Mouse (Mus musculus) c-Kit-positive CD71-positive TER-119-negative erythroid progenitor cells, embryonic 14.5 days (primary cell): ENCODE measurements around the gene Myh2.

Source experiments
- DNase-seq: peaks from one replicate; pipeline ENCODE4 v3.0.0-alpha.2; 2013; ENCODE audit warnings: low read depth

Gene Myh2

GRCm38 (mm10) chr11:67170727-67171126 is at the start of gene Myh2:
TSS of gene Myh2 (plus strand) at chr11:67171027.
- no peak for DNase-seq

DNA sequence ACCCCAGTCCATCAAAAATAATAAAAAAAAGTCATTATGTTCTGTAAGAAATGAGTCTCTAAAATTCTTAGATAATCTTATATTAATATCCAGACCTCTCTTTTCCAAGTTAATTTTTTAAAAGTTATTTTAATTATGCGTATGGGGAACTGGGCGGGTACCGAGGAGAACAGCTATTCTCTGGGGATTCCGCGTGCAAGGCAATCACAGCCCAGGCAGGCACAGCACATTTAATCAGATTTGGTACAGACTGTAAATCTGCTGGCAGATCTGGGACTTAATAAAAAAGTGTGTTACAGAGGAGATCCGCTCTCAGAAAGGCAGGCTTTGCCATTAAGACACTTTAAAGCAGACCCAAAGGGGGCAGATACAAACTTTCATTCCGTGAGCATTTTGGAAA is 45.9 kb upstream of the Myh2 start:
- no peak for DNase-seq

GRCm38 (mm10) chr11:67125361-67125760 is 45.5 kb upstream of the Myh2 start:
- no peak for DNase-seq

GRCm38 (mm10) chr11:67133526-67133925 is 37.3 kb upstream of the Myh2 start:
- no peak for DNase-seq

DNA sequence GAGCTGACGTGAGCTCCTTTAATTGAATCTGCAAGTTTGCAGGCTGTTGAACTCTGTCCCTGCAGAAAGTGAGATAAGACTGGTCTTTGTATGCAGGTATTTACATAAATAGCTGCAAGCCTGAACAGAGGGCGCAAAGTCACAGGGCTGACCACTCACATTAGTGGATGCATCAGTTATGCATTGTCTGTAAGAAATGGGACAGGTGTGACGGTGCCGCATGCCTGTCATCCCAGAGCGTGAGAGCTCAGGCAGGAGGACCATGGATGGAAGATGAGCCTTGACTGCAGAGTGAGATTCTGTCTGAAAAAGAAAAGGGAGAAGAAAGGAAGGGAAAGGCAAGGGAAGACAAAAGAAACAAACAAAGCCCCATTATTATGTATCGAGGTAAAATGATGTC is 36.2 kb upstream of the Myh2 start:
- DNase-seq: no peak

DNA sequence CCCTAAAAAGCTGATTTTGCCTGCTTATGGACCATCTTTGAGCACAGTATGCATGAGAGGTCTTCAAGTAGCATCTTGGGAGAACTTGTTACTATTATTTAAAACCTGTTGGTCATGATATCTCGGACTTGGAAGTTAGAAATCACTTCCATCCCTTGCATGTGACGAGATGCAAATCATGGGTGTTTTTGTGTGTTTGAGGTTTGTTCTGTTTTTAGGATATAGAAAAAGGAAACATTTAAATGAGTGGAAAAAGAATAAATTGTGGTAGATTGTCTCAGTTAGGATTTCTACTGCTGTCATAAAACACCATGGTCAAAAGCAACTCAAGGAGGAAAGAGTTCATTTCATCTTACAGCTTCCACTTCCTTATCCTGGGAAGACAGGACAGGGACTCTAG is 35.3 kb upstream of the Myh2 start:
- no peak for DNase-seq

DNA sequence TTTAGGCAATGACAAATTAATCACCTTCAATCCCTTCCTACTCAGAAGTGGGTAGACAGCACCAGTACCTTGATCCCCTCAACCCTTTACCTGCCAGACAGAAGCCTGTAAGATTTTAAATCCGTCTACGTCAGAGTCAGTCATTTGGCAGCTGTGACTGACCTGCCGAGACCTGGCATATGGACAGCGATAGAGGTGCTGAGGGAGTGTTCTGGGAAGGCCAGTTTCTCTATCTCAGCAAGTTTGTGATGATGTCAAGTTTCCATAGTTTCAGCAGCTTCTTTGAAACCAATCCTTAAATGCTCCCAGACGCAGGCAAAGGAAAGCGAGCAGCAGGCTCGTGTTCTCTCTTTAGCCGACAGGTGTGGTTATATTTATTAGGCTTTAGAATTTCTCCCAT is 31.3 kb upstream of the Myh2 start:
- no peak for DNase-seq

GRCm38 (mm10) chr11:67140175-67140574 is 30.7 kb upstream of the Myh2 start:
- no peak for DNase-seq

- DNase-seq: no peak
Observed at GRCm38 (mm10) chr11:67141031-67141430, 29.8 kb upstream of the Myh2 start.

- no peak for DNase-seq
Observed at GRCm38 (mm10) chr11:67142047-67142446, 28.8 kb upstream of the Myh2 start.

DNA sequence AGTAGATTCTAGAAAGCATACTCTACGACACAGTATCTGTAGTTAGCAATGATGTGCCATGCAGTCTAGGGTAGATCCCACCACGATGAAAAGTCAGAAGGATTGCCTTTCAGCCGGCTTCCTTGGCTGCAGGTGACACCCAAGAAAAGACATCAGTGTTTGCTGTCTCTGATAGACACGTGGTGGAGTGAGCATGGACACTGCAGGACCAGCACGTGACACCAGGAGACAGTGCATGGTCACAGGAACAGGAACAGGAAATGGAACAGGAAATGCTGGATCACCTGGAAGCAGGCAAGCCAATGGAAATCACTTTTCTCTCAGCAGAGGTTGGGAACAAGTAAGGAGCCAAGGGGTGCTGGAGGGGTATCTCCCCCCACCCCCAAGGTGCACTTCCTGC is 27.8 kb upstream of the Myh2 start:
- DNase-seq: no peak

DNA sequence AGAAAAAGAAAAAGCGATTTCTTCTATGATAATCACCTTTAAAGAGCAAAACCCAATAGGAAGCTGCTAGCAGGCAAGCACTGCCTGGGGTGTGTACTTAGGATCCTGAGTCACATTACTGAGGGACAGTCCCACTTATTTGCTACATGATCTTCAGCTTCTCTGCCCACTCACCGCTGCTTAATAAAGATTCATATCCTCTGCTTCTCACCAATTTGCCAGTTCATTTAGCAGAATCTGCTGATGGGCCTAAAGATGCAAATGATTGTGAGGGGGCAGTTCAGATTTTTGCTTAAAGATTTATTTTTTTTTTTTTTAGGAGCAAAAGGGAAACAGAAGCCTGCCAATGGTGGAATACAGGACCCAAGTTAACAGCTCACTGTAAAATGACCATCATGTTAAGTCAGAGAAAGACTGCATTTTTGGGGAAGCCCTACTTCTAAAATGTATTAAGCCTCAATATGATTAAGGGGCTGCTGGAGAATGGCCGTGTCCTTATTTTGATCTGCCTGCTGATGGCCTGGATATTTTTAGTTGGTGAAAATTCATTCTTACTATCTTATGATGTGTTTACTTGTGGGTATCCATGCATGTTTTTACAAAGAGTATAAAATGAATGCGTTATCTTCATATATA is 26.8 kb upstream of the Myh2 start:
- no peak for DNase-seq

DNA sequence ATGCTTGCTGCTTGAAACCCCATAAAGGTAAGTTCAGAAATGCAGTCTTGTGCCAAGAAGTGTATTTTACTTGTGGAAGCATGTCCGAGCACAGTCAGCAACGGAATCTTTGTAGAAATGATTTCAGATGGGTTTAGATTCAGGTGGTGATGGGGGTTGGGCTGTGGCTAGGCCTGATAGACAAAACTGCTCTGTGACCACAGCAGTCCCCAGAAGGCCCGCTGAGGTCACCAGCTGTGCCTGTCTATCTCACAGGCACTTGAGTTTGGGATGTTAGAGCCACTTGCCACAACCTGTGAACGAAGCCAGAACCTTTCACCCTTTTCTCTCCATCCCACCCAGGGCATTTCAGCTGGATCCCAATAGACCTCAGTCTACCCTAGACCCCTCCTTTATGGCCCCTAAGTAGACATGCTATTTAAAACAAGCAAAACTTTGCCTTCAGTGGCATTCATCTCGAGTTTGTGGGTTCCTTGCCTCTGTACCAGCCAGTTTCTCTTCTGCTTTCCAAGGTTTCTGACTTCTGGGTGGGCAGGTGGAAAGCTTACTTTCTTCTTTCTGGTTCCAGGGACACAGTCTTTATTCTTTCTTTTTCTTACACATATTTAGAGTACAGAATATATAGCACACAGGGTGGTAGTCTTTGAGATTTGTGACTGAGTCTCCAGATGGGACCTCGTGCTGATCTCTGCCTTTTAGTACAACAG is 26.1 kb upstream of the Myh2 start:
- no peak for DNase-seq

DNA sequence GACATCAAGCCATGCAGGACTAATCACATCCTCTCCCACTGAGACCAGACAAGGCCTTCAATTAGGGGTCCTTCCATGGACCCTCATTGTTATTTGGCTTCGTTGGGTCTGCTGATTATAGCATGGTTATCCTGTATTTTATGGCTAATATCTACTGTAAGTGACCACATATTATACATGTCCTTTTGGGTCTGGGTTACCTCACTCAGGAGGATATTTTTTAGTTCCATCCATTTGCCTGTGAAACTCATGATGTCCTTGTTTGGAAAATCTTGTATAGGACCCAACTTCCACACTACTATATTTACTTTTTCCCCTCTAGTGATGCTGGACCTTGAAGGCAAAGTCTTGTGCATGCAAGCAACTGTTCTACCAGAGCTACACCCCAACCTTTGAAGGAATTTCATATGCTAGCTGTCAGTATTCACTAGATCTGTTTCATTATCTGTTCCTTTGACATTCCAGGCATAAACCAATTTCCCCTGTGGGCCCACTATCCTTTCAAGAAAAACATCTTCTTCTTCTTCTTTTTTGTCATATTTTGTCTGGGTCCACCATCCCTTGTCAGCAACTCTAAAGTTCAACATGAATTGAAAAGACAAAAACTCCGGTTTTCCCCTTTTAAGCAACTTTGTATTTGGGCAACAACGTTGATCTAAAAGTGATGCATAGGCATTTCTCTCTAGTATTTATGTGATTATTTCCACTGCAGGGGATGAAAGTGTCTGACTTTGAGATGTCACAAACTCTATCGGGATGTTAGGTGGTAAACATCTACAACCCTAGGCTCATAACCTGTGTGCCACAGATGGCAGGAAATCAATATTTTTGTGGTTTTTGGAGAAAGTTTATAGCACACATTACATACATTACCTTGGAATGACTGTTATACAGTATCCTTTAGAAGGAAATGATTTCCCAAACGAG is 25.1 kb upstream of the Myh2 start:
- no peak for DNase-seq

DNA sequence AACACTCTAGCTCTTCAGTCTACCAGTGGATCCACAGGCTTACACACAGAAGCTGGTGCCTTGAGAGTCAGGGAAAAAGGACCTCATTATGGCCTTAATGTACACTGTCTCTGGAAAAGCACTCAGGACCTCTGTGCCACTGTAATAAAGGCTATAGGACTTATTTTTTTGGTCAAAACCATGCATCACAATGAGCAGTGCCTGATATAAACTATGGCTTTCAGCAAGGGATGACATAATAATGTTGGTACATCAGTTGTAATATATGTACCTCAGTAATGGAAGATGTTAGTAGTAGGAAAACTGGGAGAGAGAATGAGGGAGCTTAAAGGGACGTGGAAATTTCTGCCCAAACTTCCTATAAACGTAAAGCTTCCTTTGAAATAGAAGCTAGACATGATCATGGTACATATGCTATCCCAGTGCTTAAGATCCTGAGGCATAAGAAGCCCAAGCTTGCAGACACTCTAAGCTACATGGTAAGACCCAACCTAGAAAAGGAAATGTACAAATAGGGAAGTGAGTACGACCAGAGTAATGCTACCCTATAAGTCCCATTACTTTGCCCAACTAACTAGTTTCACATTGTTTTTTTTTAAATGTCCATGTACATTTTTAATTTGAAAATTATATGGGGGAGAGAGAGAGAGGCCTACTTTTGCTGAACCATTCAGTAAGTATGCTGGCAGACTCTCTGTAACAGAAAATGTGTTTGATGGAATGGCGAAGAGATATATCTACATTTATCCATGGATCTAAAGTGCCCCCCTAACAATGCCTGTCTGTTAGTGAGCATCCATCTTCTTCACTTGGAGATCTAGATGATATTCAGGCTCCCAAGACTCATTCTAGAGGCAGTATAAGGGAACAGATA is 24.2 kb upstream of the Myh2 start:
- DNase-seq: no peak

- DNase-seq: no peak
Observed at GRCm38 (mm10) chr11:67147283-67147921, 23.4 kb upstream of the Myh2 start.

DNA sequence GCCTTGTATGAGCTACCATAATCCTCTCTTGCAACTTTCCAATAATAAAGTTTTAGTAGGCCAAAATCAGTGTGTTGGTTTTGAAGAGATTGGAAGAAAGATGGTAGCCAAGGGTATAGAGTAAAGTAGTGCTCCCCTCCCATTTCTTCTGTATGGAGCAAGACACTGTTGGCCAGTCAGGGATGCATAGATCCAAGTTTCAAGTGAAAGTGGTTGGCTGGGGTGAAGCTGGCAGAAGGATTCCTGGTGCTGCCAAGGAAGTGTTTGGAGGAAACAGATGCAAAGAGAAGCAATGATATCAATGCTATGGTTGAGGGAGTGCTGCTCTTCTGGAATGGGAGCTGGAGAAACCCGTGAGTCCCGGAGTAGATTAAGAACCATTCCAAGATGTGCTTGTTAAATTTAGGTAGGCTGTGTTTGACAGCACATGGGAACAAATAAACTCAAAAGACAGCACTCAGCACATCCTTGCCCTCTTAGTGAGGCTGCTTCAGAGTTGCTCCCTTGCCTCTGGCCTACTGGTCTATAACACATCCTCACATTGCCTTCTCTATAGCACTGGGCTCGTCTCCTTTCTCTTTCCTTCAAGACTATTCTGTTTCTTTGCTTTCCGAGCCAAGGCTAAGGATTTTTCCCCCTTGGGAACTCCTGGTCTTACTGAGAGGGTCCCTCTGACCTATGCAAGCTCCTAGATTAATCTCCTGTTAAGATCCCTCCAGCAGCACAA is 22.4 kb upstream of the Myh2 start:
- DNase-seq: no peak

GRCm38 (mm10) chr11:67150237-67150636 is 20.6 kb upstream of the Myh2 start:
- no peak for DNase-seq

DNA sequence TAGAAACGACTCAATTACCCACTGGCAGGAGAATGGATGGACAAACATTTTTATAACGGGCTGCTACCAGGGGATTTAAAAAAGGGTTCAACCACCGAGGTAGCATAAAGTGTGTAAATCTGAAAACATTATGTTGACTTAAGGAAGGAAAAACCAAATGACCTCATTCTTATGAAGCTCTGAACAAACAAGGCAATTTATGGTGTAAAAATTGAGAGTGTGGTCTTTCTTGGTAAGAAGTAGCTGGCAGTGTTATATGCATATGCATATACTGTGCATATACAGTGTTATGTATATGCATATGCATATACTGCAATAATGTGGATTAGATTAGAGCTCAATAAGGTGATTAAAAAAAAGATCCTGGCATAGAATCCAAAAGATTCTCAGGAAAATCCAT is 19.7 kb upstream of the Myh2 start:
- DNase-seq: no peak
